Mouse (Mus musculus): ENCODE measurements around the gene Pla2g2f. TPM values are rescaled to one million over a fixed set of nuclear protein-coding genes. Genes with fewer than 3 reads are reported as not detected.

The Pla2g2f gene
- polyA plus RNA-seq, 1 experiment from 2014 or later, result 0.07 TPM

DNA sequence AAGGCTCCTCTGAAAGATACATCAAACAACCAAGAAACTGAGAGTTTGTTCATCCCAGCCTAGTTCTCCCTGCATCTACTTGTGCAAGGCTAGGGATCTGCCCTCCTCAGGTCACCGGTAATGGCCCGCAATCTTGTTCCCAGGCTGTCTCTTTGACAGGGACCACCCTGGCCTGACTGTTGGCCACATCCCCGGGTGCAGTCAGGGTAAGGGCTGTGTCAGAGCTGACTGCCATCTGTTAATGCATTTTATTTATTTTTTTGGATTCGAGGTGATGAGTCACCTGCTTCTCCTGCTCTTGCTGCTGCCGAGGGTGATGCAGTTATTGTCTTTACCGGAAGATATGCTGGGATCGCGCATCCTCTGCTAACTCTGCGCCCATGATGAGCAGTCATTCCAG lies 40.7 kb downstream of the Pla2g2f start:
- H3K27me3 ChIP-seq (ENCODE audit: control insufficient read depth, insufficient read depth, low read length), result no peaks in the 10 kb centered on the region
- 72% methylated on average over 9 of the region's 9 CpGs for WGBS
- H3K4me2 ChIP-seq (ENCODE audit: low read depth, low read length), result no peak overlapping the region
- H3K36me3 ChIP-seq (ENCODE audit: control insufficient read depth, insufficient read depth), result no peaks in the 10 kb centered on the region
- 0 out of 2 replicates have a peak, but pooled peaks cover 2% of the 10 kb centered on the region for H3K9me3 ChIP-seq (replicated peaks; ENCODE audit: control insufficient read depth, low read length)
- H3K27ac ChIP-seq (ENCODE audit: low read length), result no peak overlapping the region
- no peak overlapping the region for H3K4me3 ChIP-seq (ENCODE audit: low read length)
- H3K9ac ChIP-seq (ENCODE audit: low read length), result no peak overlapping the region
- no peaks in the 10 kb centered on the region for H3K4me1 ChIP-seq (ENCODE audit: control insufficient read depth, insufficient read depth, low read length)
- no peak for ATAC-seq (replicated peaks; ENCODE audit: extremely low read depth, insufficient read depth, low FRiP score)

DNA sequence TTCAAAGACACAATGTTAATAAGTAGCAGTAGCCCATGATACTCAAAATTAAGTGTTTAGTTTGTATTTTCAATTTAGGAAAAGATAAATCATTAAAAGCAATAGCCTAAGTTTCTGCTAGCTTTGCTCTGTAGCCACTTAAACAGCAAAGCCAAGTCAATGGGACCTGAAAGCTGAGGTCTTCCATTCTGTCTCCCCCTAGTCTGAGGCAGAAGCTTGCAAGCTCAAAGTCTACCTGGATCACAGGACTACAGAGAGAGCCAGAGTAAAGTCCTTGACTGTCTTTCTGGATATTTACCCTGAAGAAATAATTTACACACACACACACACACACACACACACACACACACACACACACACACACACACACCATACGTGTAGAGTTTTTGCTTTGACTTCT lies 43.2 kb downstream of the Pla2g2f start:
- no peaks in the 10 kb centered on the region for H3K4me1 ChIP-seq (ENCODE audit: control insufficient read depth, insufficient read depth, low read length)
- H3K9me3 ChIP-seq (replicated peaks; ENCODE audit: control insufficient read depth, low read length), result 0 out of 2 replicates have a peak, but pooled peaks cover 2% of the 10 kb centered on the region
- peaks cover 3% of the 10 kb centered on the region for H3K27me3 ChIP-seq (ENCODE audit: control insufficient read depth, insufficient read depth, low read length)
- no peak overlapping the region for H3K4me3 ChIP-seq (ENCODE audit: low read length)
- WGBS, result 70% methylated on average over 1 of the region's 1 CpGs
- H3K9ac ChIP-seq (ENCODE audit: low read length), result no peak overlapping the region
- ATAC-seq (replicated peaks; ENCODE audit: extremely low read depth, insufficient read depth, low FRiP score), result no peak
- H3K36me3 ChIP-seq (ENCODE audit: control insufficient read depth, insufficient read depth), result no peaks in the 10 kb centered on the region
- no peak overlapping the region for H3K27ac ChIP-seq (ENCODE audit: low read length)
- H3K4me2 ChIP-seq (ENCODE audit: low read depth, low read length), result no peak overlapping the region

DNA sequence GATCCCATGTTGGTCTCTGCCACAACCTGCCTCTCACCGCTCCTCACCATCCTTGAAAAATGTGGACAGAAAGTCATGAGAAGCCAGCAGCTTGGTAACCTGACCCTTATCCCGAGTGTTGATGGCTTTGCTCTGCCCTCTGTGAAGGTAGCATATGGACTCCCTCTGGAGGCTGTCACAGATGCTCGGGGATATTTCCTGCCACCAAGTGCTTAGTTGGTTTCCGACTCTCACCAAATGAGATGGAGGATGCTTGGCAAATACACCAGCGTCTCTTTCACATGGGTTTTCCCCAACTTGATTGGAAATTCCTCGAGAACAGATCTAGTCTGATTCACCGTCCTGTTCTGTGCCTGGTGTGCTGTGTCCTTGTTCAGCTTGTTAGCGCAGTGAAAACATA lies 44.8 kb downstream of the Pla2g2f start:
- H3K4me3 ChIP-seq (ENCODE audit: low read length), result no peak overlapping the region
- H3K4me1 ChIP-seq (ENCODE audit: control insufficient read depth, insufficient read depth, low read length), result no peaks in the 10 kb centered on the region
- ATAC-seq (replicated peaks; ENCODE audit: extremely low read depth, insufficient read depth, low FRiP score), result no peak
- 0 out of 2 replicates have a peak, but pooled peaks cover 2% of the 10 kb centered on the region for H3K9me3 ChIP-seq (replicated peaks; ENCODE audit: control insufficient read depth, low read length)
- no peak overlapping the region for H3K27ac ChIP-seq (ENCODE audit: low read length)
- H3K9ac ChIP-seq (ENCODE audit: low read length), result no peak overlapping the region
- 70% methylated on average over 8 of the region's 8 CpGs for WGBS
- H3K27me3 ChIP-seq (ENCODE audit: control insufficient read depth, insufficient read depth, low read length), result peaks cover 3% of the 10 kb centered on the region
- H3K4me2 ChIP-seq (ENCODE audit: low read depth, low read length), result no peak overlapping the region
- no peaks in the 10 kb centered on the region for H3K36me3 ChIP-seq (ENCODE audit: control insufficient read depth, insufficient read depth)

DNA sequence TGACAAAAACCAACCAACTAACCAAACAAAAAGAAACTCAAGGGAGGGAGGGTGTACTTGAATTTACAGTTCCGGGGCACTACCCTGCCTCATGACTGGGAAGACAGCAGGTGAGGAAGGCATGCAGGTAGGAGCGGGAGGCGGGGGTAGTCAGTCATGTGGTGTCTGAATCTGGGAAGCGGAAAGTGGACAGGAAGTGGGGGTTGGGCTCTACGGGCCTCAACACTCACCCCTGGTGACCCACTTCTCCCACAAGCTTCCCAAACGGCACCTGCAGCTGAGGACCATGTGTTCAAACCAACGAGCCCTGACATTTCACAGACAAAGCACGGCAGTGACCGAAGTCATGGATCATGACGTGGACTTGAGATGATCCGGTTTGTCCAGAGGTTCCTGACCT lies 45.3 kb downstream of the Pla2g2f start:
- H3K27ac ChIP-seq (ENCODE audit: low read length), result no peak overlapping the region
- H3K9ac ChIP-seq (ENCODE audit: low read length), result no peak overlapping the region
- 76% methylated on average over 11 of the region's 11 CpGs for WGBS
- H3K9me3 ChIP-seq (replicated peaks; ENCODE audit: control insufficient read depth, low read length), result 0 out of 2 replicates have a peak, but pooled peaks cover 2% of the 10 kb centered on the region
- no peaks in the 10 kb centered on the region for H3K36me3 ChIP-seq (ENCODE audit: control insufficient read depth, insufficient read depth)
- ATAC-seq (replicated peaks; ENCODE audit: extremely low read depth, insufficient read depth, low FRiP score), result no peak
- no peak overlapping the region for H3K4me3 ChIP-seq (ENCODE audit: low read length)
- H3K4me2 ChIP-seq (ENCODE audit: low read depth, low read length), result no peak overlapping the region
- H3K4me1 ChIP-seq (ENCODE audit: control insufficient read depth, insufficient read depth, low read length), result no peaks in the 10 kb centered on the region
- H3K27me3 ChIP-seq (ENCODE audit: control insufficient read depth, insufficient read depth, low read length), result peaks cover 3% of the 10 kb centered on the region

DNA sequence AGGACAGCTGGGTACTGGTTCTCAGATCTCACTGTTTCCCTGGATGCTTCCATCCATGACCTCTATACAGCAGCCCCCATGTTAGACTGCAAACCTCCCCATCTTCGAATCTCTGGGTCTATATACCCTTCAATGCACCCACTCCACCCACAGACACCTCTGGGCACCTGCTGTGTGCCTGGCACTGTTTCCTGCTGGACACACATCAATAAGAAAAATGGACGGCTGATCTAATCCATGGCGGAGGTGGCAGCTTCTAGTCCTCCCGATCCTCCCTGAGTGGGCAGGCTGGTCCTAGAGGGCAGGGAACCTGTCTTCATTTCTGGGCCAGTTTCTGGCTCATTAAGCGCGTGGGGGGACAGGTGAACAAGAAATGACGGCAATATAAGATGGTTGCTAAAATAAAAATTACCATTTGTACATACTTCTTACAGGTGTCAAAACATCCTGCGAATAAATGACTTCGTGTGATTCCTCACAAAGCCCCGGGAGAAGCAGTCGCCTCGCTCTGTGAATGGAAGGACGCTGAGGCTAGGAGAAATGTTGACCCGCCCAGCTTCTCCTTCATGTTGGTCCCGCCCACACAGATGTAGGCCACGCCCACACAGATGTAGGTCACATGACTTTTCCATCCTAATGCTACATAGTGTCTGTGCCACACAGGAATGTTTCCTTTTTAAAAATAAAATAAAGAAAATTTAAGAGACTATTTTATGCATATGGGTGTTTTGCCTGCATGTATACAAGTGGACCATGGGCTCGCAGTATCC lies 46.2 kb downstream of the Pla2g2f start:
- ATAC-seq (replicated peaks; ENCODE audit: extremely low read depth, insufficient read depth, low FRiP score), result no peak
- WGBS, result 57% methylated on average over 17 of the region's 17 CpGs
- H3K4me1 ChIP-seq (ENCODE audit: control insufficient read depth, insufficient read depth, low read length), result no peaks in the 10 kb centered on the region
- H3K9me3 ChIP-seq (replicated peaks; ENCODE audit: control insufficient read depth, low read length), result 0 out of 2 replicates have a peak, but pooled peaks cover 2% of the 10 kb centered on the region
- H3K27ac ChIP-seq (ENCODE audit: low read length), result no peak overlapping the region
- peaks cover 3% of the 10 kb centered on the region for H3K27me3 ChIP-seq (ENCODE audit: control insufficient read depth, insufficient read depth, low read length)
- H3K4me2 ChIP-seq (ENCODE audit: low read depth, low read length), result no peak overlapping the region
- no peak overlapping the region for H3K4me3 ChIP-seq (ENCODE audit: low read length)
- H3K36me3 ChIP-seq (ENCODE audit: control insufficient read depth, insufficient read depth), result no peaks in the 10 kb centered on the region
- H3K9ac ChIP-seq (ENCODE audit: low read length), result no peak overlapping the region

DNA sequence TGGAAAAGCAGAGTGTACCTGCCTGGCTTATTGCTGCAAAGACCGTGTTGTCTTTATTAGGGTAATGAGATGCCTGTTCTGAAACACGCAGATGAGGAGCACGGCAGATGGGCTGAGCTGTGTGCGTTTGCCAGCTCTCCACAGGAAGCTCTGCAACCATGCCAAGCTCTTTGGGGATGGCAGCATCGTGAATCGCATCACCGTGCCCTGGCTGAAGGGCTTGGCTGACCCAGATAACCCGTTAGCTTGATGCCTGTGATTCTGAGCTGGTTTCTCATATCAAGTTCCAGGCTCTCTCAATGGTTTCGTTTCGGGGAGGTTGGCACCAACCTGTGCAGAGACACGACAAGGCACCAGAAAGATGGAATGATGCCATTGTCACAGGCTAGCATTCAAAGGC lies 46.8 kb downstream of the Pla2g2f start:
- 78% methylated on average over 11 of the region's 11 CpGs for WGBS
- Histone ChIP-seq H3K27ac (ENCODE audit: low read length) (no peak overlapping the region), H3K9ac (ENCODE audit: low read length) (no peak overlapping the region)

DNA sequence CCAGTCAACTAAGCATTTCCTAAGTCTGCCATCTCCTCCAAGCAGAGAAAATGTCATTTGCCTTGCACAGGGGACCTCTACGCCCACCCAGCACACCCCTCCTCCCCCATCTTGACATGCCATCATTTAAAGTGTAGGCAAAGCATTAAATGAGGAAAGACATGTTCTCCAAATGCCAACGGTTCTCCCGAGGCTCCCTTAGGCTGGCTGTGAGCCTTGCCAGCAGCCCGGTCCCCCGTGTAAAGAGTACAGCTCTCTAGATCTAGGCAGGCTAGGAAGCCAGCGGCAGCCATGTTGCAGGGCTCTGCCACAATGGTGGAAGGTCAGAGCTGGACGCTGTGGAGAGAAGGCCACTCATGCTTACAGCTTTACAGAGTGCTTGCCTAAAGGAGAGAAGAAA lies 47.5 kb downstream of the Pla2g2f start:
- 60% methylated on average over 7 of the region's 7 CpGs for WGBS
- no peaks in the 10 kb centered on the region for H3K4me1 ChIP-seq (ENCODE audit: control insufficient read depth, insufficient read depth, low read length)
- no peak overlapping the region for H3K4me2 ChIP-seq (ENCODE audit: low read depth, low read length)
- 0 out of 2 replicates have a peak, but pooled peaks cover 2% of the 10 kb centered on the region for H3K9me3 ChIP-seq (replicated peaks; ENCODE audit: control insufficient read depth, low read length)
- H3K4me3 ChIP-seq (ENCODE audit: low read length), result no peak overlapping the region
- no peak overlapping the region for H3K27ac ChIP-seq (ENCODE audit: low read length)
- no peaks in the 10 kb centered on the region for H3K36me3 ChIP-seq (ENCODE audit: control insufficient read depth, insufficient read depth)
- no peak for ATAC-seq (replicated peaks; ENCODE audit: extremely low read depth, insufficient read depth, low FRiP score)
- peaks cover 3% of the 10 kb centered on the region for H3K27me3 ChIP-seq (ENCODE audit: control insufficient read depth, insufficient read depth, low read length)
- no peak overlapping the region for H3K9ac ChIP-seq (ENCODE audit: low read length)

More for the DNA sequence above, 46.8 kb downstream of the Pla2g2f start:
- Histone ChIP-seq H3K4me1 (ENCODE audit: control insufficient read depth, insufficient read depth, low read length) (no peaks in the 10 kb centered on the region), H3K4me3 (ENCODE audit: low read length) (no peak overlapping the region), H3K4me2 (ENCODE audit: low read depth, low read length) (no peak overlapping the region), H3K27me3 (ENCODE audit: control insufficient read depth, insufficient read depth, low read length) (peaks cover 3% of the 10 kb centered on the region), H3K36me3 (ENCODE audit: control insufficient read depth, insufficient read depth) (no peaks in the 10 kb centered on the region), H3K9me3 (replicated peaks; ENCODE audit: control insufficient read depth, low read length) (0 out of 2 replicates have a peak, but pooled peaks cover 2% of the 10 kb centered on the region)
- no peak for ATAC-seq (replicated peaks; ENCODE audit: extremely low read depth, insufficient read depth, low FRiP score)

DNA sequence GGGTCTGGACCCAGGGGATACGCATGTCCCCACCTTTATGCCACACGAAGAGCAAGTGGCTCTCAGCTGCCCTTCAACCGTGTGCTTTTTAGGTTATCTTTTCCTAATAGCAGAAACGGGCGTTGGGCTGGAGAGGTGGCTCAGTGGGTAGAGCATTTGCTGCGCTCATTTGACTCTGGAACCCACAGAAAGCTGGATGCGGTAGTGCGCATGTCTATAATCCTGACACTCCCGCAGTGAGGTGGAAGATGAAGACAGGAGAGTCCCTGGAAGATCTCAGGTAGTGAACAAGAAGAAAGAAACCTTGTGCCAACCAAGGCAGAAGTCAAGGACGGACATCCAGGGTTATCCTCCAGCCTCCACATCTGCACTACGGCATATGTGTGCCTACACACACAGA lies 48.2 kb downstream of the Pla2g2f start:
- Histone ChIP-seq H3K27ac (ENCODE audit: low read length) (no peak overlapping the region), H3K4me3 (ENCODE audit: low read length) (no peak overlapping the region), H3K4me1 (ENCODE audit: control insufficient read depth, insufficient read depth, low read length) (no peaks in the 10 kb centered on the region), H3K36me3 (ENCODE audit: control insufficient read depth, insufficient read depth) (no peaks in the 10 kb centered on the region), H3K27me3 (ENCODE audit: control insufficient read depth, insufficient read depth, low read length) (peaks cover 3% of the 10 kb centered on the region), H3K9ac (ENCODE audit: low read length) (no peak overlapping the region), H3K9me3 (replicated peaks; ENCODE audit: control insufficient read depth, low read length) (0 out of 2 replicates have a peak, but pooled peaks cover 2% of the 10 kb centered on the region), H3K4me2 (ENCODE audit: low read depth, low read length) (no peak overlapping the region)
- WGBS, result 79% methylated on average over 11 of the region's 11 CpGs
- no peak for ATAC-seq (replicated peaks; ENCODE audit: extremely low read depth, insufficient read depth, low FRiP score)

DNA sequence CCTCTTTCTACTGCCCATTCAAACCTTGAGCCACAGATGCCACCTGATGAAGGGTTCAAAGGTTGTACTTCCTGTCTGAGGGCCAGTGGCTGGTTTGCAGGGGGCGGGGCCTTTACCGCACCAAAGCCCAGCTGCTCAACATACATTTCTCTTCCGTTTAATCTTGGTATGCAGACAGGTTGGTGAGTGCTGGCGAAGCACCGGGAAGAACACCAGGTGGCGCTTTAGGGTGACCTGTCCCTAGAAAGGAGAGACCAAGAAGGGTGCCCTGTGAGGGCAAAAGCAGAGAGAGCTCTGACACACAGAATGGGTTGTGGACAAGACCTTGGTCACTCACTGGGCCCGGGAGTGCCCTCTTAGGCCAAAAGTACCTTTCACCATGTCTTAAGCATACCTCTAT lies 48.8 kb downstream of the Pla2g2f start:
- 0 out of 2 replicates have a peak, but pooled peaks have one; percentile 23 for ATAC-seq (replicated peaks; ENCODE audit: extremely low read depth, insufficient read depth, low FRiP score)
- WGBS, result 6% methylated on average over 7 of the region's 7 CpGs
- no peak overlapping the region for H3K4me2 ChIP-seq (ENCODE audit: low read depth, low read length)
- H3K27ac ChIP-seq (ENCODE audit: low read length), result no peak overlapping the region
- no peak overlapping the region for H3K9ac ChIP-seq (ENCODE audit: low read length)
- H3K4me3 ChIP-seq (ENCODE audit: low read length), result no peak overlapping the region
- H3K36me3 ChIP-seq (ENCODE audit: control insufficient read depth, insufficient read depth), result no peaks in the 10 kb centered on the region
- H3K27me3 ChIP-seq (ENCODE audit: control insufficient read depth, insufficient read depth, low read length), result peaks cover 3% of the 10 kb centered on the region
- H3K4me1 ChIP-seq (ENCODE audit: control insufficient read depth, insufficient read depth, low read length), result no peaks in the 10 kb centered on the region
- 0 out of 2 replicates have a peak, but pooled peaks cover 2% of the 10 kb centered on the region for H3K9me3 ChIP-seq (replicated peaks; ENCODE audit: control insufficient read depth, low read length)

All from heart, embryonic 16.5 days (tissue).